Mouse (Mus musculus): ENCODE measurements around the gene Pgap3. TPM values are rescaled to one million over a fixed set of nuclear protein-coding genes. Genes with fewer than 3 reads are reported as not detected.

Pgap3 gene
- polyA plus RNA-seq, 1 experiment from 2014 or later = 2.9 TPM

DNA sequence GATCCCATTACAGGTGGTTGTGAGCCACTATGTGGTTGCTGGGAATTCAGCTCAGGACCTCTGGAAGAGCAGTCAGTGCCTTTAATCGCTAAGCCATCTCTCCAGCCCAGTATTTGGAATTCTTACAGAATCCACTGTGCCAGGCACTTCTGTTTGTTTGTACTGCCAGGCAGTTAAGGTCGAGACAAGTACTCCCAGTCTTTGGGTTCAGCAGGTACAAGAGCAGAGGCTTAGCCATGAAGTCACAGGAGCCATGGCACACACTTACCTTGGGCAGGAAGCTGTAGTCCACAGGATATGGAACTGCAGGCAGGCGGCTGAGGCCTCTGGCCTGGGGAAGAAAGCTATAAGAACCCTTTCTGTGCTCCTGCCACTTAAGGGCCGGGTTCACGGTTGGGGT lies 36.5 kb downstream of the Pgap3 start:
- Histone ChIP-seq H3K79me2 (ENCODE audit: inconsistent target) (peaks cover 100% of the 10 kb centered on the region), H3K36me3 (ENCODE audit: inconsistent target) (peaks cover 22% of the 10 kb centered on the region; the same call in 1 of the 2 replicates), H3K27ac (no peak overlapping the region), H3K4me3 (ENCODE audit: inconsistent target) (no peak overlapping the region)
- 98% methylated on average over 5 of the region's 5 CpGs for whole genome bisulfite sequencing (ENCODE audit: missing documents)

GRCm38 (mm10) chr11:98360866-98361521 lies 39.3 kb downstream of the Pgap3 start:
- Histone ChIP-seq H3K79me2 (ENCODE audit: inconsistent target) (peaks cover 77% of the 10 kb centered on the region), H3K4me3 (ENCODE audit: inconsistent target) (peak overlapping the region; percentile 89; the same call in 1 of the 2 replicates), H3K36me3 (ENCODE audit: inconsistent target) (peaks cover 16% of the 10 kb centered on the region; the same call in 1 of the 2 replicates), H3K27ac (peak overlapping the region; percentile 94)
- 45% methylated on average over 9 of the region's 9 CpGs for WGBS (ENCODE audit: missing documents)

DNA sequence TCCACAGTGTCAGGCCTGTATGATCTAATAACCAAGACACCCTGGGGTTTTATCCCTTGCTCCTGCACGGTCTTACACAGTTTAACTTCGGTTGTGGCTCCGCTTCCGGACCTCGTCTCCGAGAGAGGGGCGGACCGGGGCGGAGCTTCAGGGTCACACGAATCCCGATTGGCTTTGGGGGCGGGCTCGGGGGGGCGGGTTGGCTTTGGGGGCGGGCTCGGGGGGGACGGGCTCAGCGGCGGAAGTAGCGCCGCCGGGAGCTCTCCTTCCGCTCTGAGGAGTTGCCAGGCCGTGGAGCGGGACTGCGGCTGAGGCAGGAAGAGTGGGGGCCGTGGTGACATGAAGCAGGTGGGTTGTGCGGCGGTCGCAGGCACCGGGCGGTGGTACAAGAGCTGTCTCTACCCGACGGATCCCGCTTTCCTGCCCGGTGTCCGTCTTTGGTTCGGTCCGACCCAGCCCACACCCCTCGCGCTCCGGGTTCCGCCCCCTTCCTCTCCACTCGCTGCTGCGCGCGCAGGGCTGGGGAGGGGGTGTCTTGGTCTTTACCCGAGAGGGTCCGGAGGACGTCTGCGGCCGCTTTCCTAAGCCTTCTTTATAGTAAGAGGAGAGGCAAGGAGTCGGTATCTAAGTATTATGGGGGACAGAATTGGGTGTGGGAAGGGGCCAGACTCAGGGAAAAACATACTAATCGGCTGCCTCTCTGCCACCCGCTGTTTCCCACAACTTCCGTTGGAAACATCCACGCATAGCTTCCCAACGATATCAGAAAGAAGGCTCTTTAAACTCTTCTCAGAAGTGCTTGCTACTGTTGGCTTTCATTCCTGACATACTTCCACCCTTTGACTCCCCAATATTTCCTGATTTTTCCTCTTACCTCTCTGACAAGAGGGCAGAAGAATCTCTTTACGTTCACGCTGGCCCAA lies 41.9 kb downstream of the Pgap3 start, which contains the start of gene Stard3:
Gene Stard3, plus strand, starts transcription at position 208 of the 923 bp plus-strand sequence.
- 2% methylated on average over 59 of the region's 60 CpGs for WGBS (ENCODE audit: missing documents)
- Histone ChIP-seq H3K27ac (peak within 1 kb of the TSS; percentile 94), H3K36me3 (ENCODE audit: inconsistent target) (peaks cover 7% of the 10 kb centered on the region; the same call in 1 of the 2 replicates), H3K4me3 (ENCODE audit: inconsistent target) (peak within 1 kb of the TSS; percentile 89), H3K79me2 (ENCODE audit: inconsistent target) (peaks cover 51% of the 10 kb centered on the region)

DNA sequence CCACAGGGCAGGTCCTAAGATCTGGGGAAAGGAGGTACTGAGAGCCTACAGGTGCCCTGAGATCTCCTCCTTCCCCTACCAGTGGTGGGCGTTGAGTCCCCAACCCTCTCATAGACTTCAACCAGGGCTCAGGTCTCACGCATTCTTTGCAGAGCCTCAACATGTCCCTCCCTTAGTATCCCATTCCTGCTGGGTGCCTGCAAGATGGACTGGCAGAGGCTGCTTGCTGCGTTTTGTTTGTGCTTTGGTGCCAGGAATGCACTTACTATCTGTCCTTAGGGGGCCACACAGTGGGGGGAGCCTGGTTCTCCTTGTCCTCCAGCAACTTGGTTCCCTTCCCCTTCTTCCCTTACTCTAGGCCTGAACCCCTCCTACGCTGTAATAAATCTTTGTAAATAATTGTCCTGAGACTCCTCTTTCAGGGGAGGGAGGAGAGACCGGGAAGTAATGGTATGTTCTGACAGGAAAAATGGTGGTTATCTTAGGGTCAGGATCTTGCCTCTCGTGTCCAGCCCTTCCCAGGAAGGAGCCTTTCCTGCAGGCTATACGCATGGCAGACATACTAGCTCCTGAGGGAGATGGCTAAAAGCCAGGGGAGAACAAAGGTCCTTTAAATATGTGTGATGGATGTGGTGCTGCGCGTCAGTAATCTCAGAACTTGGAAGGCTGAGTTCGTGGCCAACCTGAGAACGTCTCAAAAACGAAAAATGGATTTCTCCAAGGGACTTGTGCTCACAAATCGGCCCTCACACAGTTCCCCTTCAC lies 42.7 kb downstream of the Pgap3 start:
- 20% methylated on average over 13 of the region's 13 CpGs for WGBS (ENCODE audit: missing documents)
- peak overlapping the region; percentile 35 for H3K4me3 ChIP-seq (ENCODE audit: inconsistent target)

DNA sequence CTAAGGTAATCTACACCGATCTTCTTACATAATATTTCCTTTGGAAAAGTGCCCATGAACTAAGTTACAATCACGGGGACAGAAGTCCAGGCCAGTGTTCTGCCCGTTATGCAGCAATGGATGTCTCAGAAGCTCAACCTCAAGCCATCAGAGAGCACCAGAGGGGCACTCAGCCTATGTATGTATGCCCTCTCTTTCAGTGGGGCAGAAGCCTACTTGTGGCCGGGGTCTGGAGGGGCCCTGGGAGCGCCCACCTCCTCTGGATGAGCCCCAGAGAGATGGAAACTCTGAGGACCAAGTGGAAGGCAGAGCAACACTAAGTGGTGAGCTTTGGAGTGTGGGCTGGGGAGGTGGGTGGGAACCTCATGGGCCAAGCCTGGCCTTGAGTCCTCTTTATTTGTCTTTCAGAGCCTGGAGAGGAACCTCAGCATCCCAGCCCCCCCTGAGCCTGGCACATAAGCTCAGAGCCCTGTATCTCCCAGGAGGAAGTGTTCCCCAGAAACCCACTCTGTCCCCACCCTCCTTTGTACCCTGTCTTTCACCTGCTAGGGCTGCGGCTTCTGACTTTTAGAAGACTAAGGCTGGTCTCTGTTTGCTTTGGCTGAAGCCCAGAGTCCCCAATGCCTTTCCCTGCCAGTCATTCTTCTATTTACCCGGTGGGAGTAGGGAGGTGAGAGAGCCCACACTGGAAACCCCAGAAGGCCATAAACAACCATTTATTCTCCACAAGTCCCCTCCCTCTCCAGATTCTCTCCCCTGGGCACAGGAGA lies 43.5 kb downstream of the Pgap3 start:
- peak overlapping the region; percentile 73; the same call in 1 of the 2 replicates for H3K27ac ChIP-seq
- peaks cover 35% of the 10 kb centered on the region for H3K79me2 ChIP-seq (ENCODE audit: inconsistent target)
- WGBS (ENCODE audit: missing documents) = 70% methylated on average over 7 of the region's 7 CpGs
- H3K36me3 ChIP-seq (ENCODE audit: inconsistent target) = no peaks in the 10 kb centered on the region
- H3K4me3 ChIP-seq (ENCODE audit: inconsistent target) = no peak overlapping the region

More for the DNA sequence above, 42.7 kb downstream of the Pgap3 start:
- H3K27ac ChIP-seq = peak overlapping the region; percentile 73
- H3K79me2 ChIP-seq (ENCODE audit: inconsistent target) = peaks cover 43% of the 10 kb centered on the region
- no peaks in the 10 kb centered on the region for H3K36me3 ChIP-seq (ENCODE audit: inconsistent target)

DNA sequence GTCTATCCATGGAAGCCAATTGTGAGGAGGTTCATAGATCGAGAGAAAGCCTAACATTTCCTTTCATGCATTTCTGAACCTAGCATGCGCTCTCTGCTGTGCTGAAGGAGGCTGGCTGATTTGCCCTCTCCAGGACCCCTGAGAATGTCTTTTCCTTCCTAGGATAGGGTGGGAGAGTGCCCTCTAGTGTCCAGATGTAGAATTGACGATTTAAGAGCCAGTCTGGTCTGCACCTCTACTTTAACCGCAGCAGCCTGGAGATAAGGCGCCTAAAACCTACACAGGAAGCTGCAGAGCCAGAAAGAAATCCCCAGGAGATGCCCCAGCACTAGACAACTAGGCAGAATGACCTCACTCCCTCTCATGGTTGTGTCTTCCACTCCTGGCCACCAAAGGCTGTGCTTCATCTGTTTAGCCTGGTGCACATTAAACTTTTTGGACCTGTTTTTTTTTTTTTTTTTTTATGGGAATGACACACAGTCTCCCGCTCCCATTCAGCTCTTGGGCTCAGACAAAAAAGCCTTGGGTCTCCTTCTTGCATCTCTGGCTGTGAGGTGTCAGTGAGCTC lies 44.5 kb downstream of the Pgap3 start:
- H3K79me2 ChIP-seq (ENCODE audit: inconsistent target) = peaks cover 25% of the 10 kb centered on the region
- no peak overlapping the region for H3K4me3 ChIP-seq (ENCODE audit: inconsistent target)
- H3K36me3 ChIP-seq (ENCODE audit: inconsistent target) = no peaks in the 10 kb centered on the region
- 13% methylated on average over 6 of the region's 6 CpGs for WGBS (ENCODE audit: missing documents)
- H3K27ac ChIP-seq = no peak overlapping the region

- Histone ChIP-seq H3K4me3 (ENCODE audit: inconsistent target) (no peak overlapping the region), H3K27ac (no peak overlapping the region), H3K36me3 (ENCODE audit: inconsistent target) (no peaks in the 10 kb centered on the region), H3K79me2 (ENCODE audit: inconsistent target) (peaks cover 12% of the 10 kb centered on the region)
- WGBS (ENCODE audit: missing documents) = 87% methylated on average over 14 of the region's 14 CpGs
Measured at GRCm38 (mm10) chr11:98354445-98354844, 45.8 kb downstream of the Pgap3 start.

- H3K4me3 ChIP-seq (ENCODE audit: inconsistent target) = no peak overlapping the region
- peaks cover 4% of the 10 kb centered on the region for H3K79me2 ChIP-seq (ENCODE audit: inconsistent target)
- no peak overlapping the region for H3K27ac ChIP-seq
- no peaks in the 10 kb centered on the region for H3K36me3 ChIP-seq (ENCODE audit: inconsistent target)
- 67% methylated on average over 8 of the region's 8 CpGs for WGBS (ENCODE audit: missing documents)
Measured at GRCm38 (mm10) chr11:98353651-98354211, 46.6 kb downstream of the Pgap3 start.

DNA sequence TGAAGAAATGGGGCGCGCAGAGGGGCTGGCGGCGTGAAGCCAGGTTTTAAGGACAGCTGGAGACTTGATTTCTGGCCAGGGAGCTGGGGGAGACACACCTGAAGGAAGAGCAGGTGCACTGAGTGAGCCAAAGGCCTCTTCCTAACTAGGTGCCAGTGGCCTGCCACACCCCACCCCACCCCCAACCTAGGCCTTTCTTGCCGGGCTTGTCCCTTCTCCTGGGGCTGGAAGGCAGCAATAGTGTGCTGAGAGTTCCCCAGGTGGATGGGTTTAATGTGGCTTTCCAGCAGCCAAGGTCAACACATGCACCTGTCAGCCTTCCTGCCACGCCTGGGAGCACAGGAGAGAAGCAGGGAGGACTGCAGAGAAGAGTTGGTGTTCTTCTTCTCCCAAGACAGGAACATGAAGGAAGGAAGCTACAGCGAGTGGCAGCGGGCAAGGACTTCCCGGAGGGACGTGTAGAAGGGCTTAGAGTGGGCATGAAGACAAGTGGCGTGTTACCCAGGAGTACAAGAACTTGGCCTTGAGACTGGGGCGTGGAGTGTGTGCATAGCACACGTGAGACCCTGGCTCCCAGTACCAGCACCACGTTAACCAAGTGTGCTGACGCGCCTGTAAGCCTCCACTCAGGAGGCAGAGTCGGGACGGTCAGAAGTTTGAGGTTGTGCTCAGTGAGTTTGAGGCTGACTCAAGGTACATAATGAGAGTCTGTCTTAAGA lies 47.9 kb downstream of the Pgap3 start:
- no peak overlapping the region for H3K4me3 ChIP-seq (ENCODE audit: inconsistent target)
- 84% methylated on average over 18 of the region's 18 CpGs for WGBS (ENCODE audit: missing documents)
- H3K27ac ChIP-seq = no peak overlapping the region
- H3K36me3 ChIP-seq (ENCODE audit: inconsistent target) = no peaks in the 10 kb centered on the region
- no peaks in the 10 kb centered on the region for H3K79me2 ChIP-seq (ENCODE audit: inconsistent target)

DNA sequence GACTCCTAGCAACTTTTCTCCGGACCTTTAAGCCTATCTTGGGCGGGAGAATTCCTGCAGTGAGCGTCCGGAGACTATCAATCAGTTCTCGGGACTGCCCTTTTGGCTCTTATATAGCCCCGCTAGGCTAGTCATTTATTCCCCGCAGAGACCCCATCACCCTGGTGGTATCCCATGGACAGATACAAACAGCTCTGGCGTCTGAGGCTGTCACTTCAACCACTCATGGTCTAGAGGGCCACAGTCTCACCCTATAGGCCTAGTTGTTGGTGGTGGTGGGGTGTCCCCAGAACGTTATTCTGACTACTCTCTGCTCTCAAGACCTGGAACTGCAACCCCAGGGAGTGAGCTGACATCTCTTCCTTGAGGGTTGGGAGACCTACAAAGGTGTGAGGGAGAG lies 51.0 kb downstream of the Pgap3 start:
- Histone ChIP-seq H3K4me3 (ENCODE audit: inconsistent target) (no peak overlapping the region), H3K79me2 (ENCODE audit: inconsistent target) (no peaks in the 10 kb centered on the region), H3K27ac (no peak overlapping the region), H3K36me3 (ENCODE audit: inconsistent target) (no peaks in the 10 kb centered on the region)
- WGBS (ENCODE audit: missing documents) = 37% methylated on average over 9 of the region's 9 CpGs

DNA sequence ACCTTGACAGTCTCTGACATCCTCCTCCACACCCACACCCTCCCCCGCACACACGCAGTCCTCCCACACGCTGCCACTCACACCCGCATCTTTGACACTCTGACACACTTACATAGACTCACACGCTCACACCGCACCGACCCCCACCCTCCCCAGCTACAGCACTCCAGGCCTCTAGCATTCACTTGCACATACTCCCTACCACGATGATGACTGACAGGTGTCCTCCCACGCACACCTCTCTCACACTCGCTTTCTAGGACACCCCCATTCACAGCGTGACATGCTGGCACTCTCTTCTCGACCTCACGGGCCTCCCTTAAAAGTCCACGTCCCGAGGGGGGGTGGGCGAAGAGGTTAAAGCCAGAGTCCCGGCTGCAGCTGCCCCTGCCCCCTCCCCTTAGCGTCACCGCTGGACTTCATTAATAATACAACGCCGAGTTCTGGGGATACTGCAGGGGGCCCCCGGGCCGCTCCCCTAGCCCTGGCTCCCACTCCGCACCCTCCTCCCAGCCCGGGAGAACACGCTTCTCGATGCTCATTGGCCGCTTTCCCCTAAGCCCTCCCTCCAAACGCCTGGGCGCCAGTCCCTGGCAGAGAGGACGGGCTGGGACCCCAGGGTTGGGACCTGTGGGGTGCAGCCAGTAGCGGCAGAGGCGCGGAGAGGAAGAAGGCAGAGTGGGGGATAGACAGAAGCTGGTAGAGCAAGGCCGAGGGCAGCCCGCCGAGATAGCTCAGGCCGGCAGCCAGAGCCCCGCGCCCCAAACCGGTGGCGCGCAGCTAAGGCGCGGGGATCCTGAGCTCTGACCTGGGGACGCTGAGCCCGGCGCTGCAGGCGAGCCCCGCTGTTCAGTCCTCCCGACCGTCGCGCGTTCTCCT lies 52.0 kb downstream of the Pgap3 start, which contains the start of gene Ppp1r1b:
Gene Ppp1r1b, plus strand, starts transcription at position 322 of the 879 bp plus-strand sequence.
- no peaks in the 10 kb centered on the region for H3K36me3 ChIP-seq (ENCODE audit: inconsistent target)
- no peak within 1 kb of the TSS for H3K27ac ChIP-seq
- no peaks in the 10 kb centered on the region for H3K79me2 ChIP-seq (ENCODE audit: inconsistent target)
- H3K4me3 ChIP-seq (ENCODE audit: inconsistent target) = no peak within 1 kb of the TSS
- 3% methylated on average over 53 of the region's 55 CpGs for WGBS (ENCODE audit: missing documents)
